Mouse (Mus musculus) intestine, postnatal 0 days (tissue): ENCODE data around the gene Myo9b. TPM values are rescaled to one million over a fixed set of nuclear protein-coding genes. Genes with fewer than 3 reads are reported as not detected.
A peak's percentile ranks its signal among the peaks of the same experiment; 100 is the strongest.

Source experiments
- ATAC-seq: fragments of 200-750 bp; cut with Nextera tagmentation; 2 replicates; pipeline ENCODE4 v1.8.0; 2017; ENCODE audit warnings: mild to moderate bottlenecking, moderate TSS enrichment, moderate library complexity
- H3K27ac ChIP-seq: fragments of 300-500 bp; sonication (generic); 2 replicates; pipeline ENCODE4 v1.5.1; 2014; ENCODE audit warnings: mild to moderate bottlenecking, low read depth, low read length, moderate library complexity
- H3K27me3 ChIP-seq: fragments of 300-500 bp; sonication (generic); replicated peaks from 2 replicates; pipeline ENCODE4 v1.6.1; 2014; ENCODE audit warnings: low read length, mixed read lengths; ENCODE audit not compliant: control insufficient read depth, insufficient read depth
- H3K36me3 ChIP-seq: fragments of 300-500 bp; sonication (generic); 2 replicates; pipeline ENCODE4 v1.6.1; 2014; ENCODE audit warnings: mild to moderate bottlenecking, moderate library complexity; ENCODE audit not compliant: control insufficient read depth, insufficient read depth
- H3K4me1 ChIP-seq: fragments of 300-500 bp; sonication (generic); replicated peaks from 2 replicates; pipeline ENCODE4 v1.6.1; 2014; ENCODE audit warnings: antibody characterized with exemption, low read length, mixed read lengths; ENCODE audit not compliant: control insufficient read depth, insufficient read depth
- H3K4me2 ChIP-seq: fragments of 300-500 bp; sonication (generic); replicated peaks from 2 replicates; pipeline ENCODE4 v1.6.1; 2014; ENCODE audit warnings: low read depth, mild to moderate bottlenecking, moderate library complexity
- H3K4me3 ChIP-seq: fragments of 300-500 bp; sonication (generic); 2 replicates; pipeline ENCODE4 v1.5.1; 2014; ENCODE audit warnings: low read depth, low read length
- H3K9ac ChIP-seq: fragments of 300-500 bp; sonication (generic); 2 replicates; pipeline ENCODE4 v1.6.1; 2014; ENCODE audit warnings: mild to moderate bottlenecking, low read depth, low read length
- H3K9me3 ChIP-seq: fragments of 300-500 bp; sonication (generic); 2 replicates; pipeline ENCODE4 v1.6.1; 2016; ENCODE audit warnings: mixed run types; ENCODE audit not compliant: control insufficient read depth
- CTCF ChIP-seq: sonication (generic); IDR thresholded peaks from 2 replicates; pipeline ENCODE4 v1.5.1; 2016; ENCODE audit warnings: low read depth, mild to moderate bottlenecking, control low read depth, antibody characterized with exemption, moderate library complexity
- WGBS: fragments of 180-500 bp; shearing (Covaris S2); extraction: QIAGEN DNeasy Blood & Tissue Kit; methylation state at CpG from one replicate; pipeline ENCODE4 v1.1.7; 2014; 5-methylcytosine and 5-hydroxymethylcytosine counted together
- polyA plus RNA-seq: library from polyadenylated mRNA; unstranded; fragments of >200 nt; fragmentation: Nextera tagmentation; extraction: Ambion mirVana; gene quantifications from 2 replicates; pipeline ENCODE4 v1.2.1, GENCODE M21; 2015

The Myo9b gene
- polyA plus RNA-seq, 1 experiment from 2014 or later = 6.5 TPM

GRCm38 (mm10) chr8:71402446-71402964 is 130.0 kb downstream of the Myo9b start:
- Histone ChIP-seq H3K36me3 (peaks cover 18% of the 10 kb centered on the region), H3K4me1 (0 out of 2 replicates have a peak, but pooled peaks cover 6% of the 10 kb centered on the region), H3K9ac (no peak overlapping the region), H3K4me2 (no peak overlapping the region), H3K4me3 (no peak overlapping the region), H3K27me3 (no peaks in the 10 kb centered on the region), H3K27ac (no peak overlapping the region), H3K9me3 (no peaks in the 10 kb centered on the region)
- TF ChIP-seq CTCF = no peak
- WGBS = 88% methylated on average over 9 of the region's 9 CpGs
- no peak for ATAC-seq

- H3K27ac ChIP-seq = peak overlapping the region; percentile 35; the same call in 1 of the 2 replicates
These were observed 130.8 kb downstream of the Myo9b start for GRCm38 (mm10) chr8:71403107-71403885.

DNA sequence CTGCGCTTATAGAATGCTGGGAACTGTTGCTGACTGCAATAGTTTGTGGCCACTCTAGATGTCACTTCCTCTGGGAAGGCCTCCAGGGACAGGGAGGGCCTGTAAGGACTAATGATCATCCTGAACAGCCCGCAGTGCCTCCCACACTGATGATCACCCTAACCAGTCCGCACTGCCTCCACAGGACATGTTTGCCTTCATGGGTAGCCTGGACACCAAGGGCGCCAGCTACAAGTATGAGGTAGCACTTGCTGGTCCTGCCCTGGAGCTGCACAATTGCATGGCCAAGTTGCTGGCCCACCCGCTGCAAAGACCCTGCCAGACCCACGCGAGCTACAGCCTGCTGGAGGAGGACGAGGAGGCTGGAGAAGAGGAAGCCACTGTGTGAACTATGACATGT is 131.5 kb downstream of the Myo9b start:
- no peak overlapping the region for H3K27ac ChIP-seq
- H3K4me1 ChIP-seq = 0 out of 2 replicates have a peak, but pooled peaks cover 4% of the 10 kb centered on the region
- WGBS = 86% methylated on average over 8 of the region's 8 CpGs
- no peak overlapping the region for H3K4me2 ChIP-seq
- H3K27me3 ChIP-seq = no peaks in the 10 kb centered on the region
- no peak for TF ChIP-seq CTCF
- no peak overlapping the region for H3K4me3 ChIP-seq
- no peaks in the 10 kb centered on the region for H3K9me3 ChIP-seq
- H3K36me3 ChIP-seq = peaks cover 17% of the 10 kb centered on the region
- no peak for ATAC-seq
- H3K9ac ChIP-seq = no peak overlapping the region

More at GRCm38 (mm10) chr8:71403107-71403885, 130.8 kb downstream of the Myo9b start:
- Histone ChIP-seq H3K4me3 (no peak overlapping the region), H3K9me3 (no peaks in the 10 kb centered on the region), H3K9ac (no peak overlapping the region), H3K36me3 (peaks cover 18% of the 10 kb centered on the region), H3K27me3 (no peaks in the 10 kb centered on the region), H3K4me2 (no peak overlapping the region), H3K4me1 (0 out of 2 replicates have a peak, but pooled peaks cover 4% of the 10 kb centered on the region)
- ATAC-seq = peak; percentile 68
- 28% methylated on average over 6 of the region's 6 CpGs for WGBS
- TF ChIP-seq CTCF = no peak

DNA sequence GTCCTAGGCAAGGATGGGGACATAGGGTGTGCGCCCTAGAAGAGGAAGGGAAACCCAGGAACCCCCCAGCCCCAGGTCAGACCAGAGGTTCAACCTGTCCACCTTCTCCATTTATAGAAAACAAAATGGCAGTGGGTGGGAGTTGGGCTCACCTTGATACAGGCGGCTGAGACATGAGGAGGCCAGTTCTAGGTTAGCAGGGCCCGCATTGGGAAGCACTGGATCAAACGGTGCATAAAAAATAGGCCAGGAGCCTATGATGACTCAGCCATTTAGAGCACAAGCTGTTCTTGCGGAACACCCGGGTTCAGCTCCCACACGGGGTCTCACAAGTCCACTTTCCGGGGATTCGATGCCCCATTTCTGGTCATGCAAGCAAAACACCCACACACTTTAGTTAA is 132.4 kb downstream of the Myo9b start:
- H3K9ac ChIP-seq = no peak overlapping the region
- no peak overlapping the region for H3K27ac ChIP-seq
- WGBS = 88% methylated on average over 9 of the region's 9 CpGs
- H3K4me1 ChIP-seq = 0 out of 2 replicates have a peak, but pooled peaks cover 4% of the 10 kb centered on the region
- TF ChIP-seq CTCF = no peak
- no peak overlapping the region for H3K4me3 ChIP-seq
- H3K4me2 ChIP-seq = peak overlapping the region; percentile 98
- no peak for ATAC-seq
- no peaks in the 10 kb centered on the region for H3K9me3 ChIP-seq
- H3K36me3 ChIP-seq = peaks cover 13% of the 10 kb centered on the region; the same call in 1 of the 2 replicates
- no peaks in the 10 kb centered on the region for H3K27me3 ChIP-seq

DNA sequence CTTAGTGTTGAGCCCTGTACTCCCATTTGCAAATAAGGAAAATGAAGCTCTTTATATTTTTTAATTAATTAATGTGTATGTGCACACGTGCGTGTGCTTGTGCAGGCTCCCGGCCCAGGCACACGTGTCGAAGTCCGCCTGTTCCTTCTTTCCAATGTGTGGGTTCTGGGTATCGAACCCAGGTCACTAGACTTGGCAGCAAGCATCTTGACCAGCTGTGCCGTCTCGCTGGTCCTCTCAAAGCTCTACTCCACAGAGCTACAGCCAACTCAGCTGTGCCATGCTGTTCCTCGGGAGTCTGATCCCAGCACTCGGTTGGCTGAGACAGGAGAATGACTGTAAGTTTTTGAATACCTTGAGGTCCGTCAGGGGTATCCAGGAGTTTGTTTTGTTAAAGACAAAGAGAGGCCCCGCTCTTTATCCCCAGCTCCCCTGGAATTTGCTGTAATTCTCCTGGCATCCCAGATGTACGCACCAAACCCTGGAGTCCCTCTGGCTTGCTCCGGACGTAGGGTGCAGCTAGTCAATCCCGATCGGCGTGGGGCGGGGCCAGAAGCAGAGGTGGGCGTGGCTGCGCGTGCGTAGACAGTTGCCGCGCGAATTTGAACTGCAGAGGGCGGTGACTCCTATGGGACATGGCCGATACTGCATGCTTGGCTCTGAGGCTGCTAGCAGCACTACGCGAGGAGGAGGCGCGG is 133.0 kb downstream of the Myo9b start, which contains the start of gene Ankle1:
TSS of gene Ankle1 (plus strand) at position 610 of the 698 bp plus-strand sequence.
- Histone ChIP-seq H3K4me1 (0 out of 2 replicates have a peak, but pooled peaks cover 4% of the 10 kb centered on the region), H3K9me3 (no peaks in the 10 kb centered on the region), H3K4me2 (peak within 1 kb of the TSS; percentile 98), H3K27me3 (no peaks in the 10 kb centered on the region), H3K27ac (no peak within 1 kb of the TSS; the same call in 1 of the 2 replicates), H3K9ac (peak within 1 kb of the TSS; percentile 58), H3K4me3 (peak within 1 kb of the TSS; percentile 59), H3K36me3 (peaks cover 12% of the 10 kb centered on the region; the same call in 1 of the 2 replicates)
- peak; percentile 84 for TF ChIP-seq CTCF
- ATAC-seq = peak; percentile 80
- WGBS = 14% methylated on average over 33 of the region's 33 CpGs
